Mouse (Mus musculus): ENCODE results near the gene Zfp853.

GRCm38 (mm10) chr5:143333872-143334271, 40.4 kb upstream of the Zfp853 start:
- peak; percentile 77 for TF ChIP-seq CTCF (IDR thresholded peaks at IDR 0.05; ENCODE audit: borderline replicate concordance, insufficient read depth, low read depth, low read length)
- TF ChIP-seq POLR2A (IDR thresholded peaks at IDR 0.05; ENCODE audit: borderline replicate concordance, insufficient read depth, low read length) = no peak
